Mouse (Mus musculus) cerebellum, adult (tissue): ENCODE measurements at regions not wholly inside any gene's neighbourhood (a gene's known extent, or its start where the extent isn't known, plus 50 kb on each side); places are given as distances from the start of the nearest gene placed in this dataset.

Experiments
- ATAC-seq: cut with Nextera tagmentation; 2 replicates; pipeline ENCODE4 v1.9.2; 2017; ENCODE audit warnings: mild to moderate bottlenecking, moderate library complexity, mixed read lengths; ENCODE audit not compliant: insufficient number of reproducible peaks, low FRiP score, low TSS enrichment

- ATAC-seq = peak; percentile 62
Measured at GRCm38 (mm10) chr14:105720816-105721510, 175.7 kb downstream of the Spry2 start.

GRCm38 (mm10) chr14:105718676-105719441, 177.8 kb downstream of the Spry2 start:
- peak; percentile 74 for ATAC-seq

- no peak for ATAC-seq
Measured at GRCm38 (mm10) chr14:105717821-105718220, 178.8 kb downstream of the Spry2 start.

- ATAC-seq = peak; percentile 46; the same call in 1 of the 2 replicates
Measured at GRCm38 (mm10) chr14:105708691-105709090, 187.9 kb downstream of the Spry2 start.

- no peak for ATAC-seq
Measured at GRCm38 (mm10) chr14:105706756-105707155, 189.9 kb downstream of the Spry2 start.

- no peak for ATAC-seq
Measured at GRCm38 (mm10) chr14:105698616-105699015, 198.0 kb downstream of the Spry2 start.

- 0 out of 2 replicates have a peak, but pooled peaks have one; percentile 1 for ATAC-seq
Measured at GRCm38 (mm10) chr14:105698086-105698485, 198.5 kb downstream of the Spry2 start.

- peak; percentile 92 for ATAC-seq
Measured at GRCm38 (mm10) chr14:105697398-105697797, 199.2 kb downstream of the Spry2 start.

- no peak for ATAC-seq
Measured at GRCm38 (mm10) chr14:105694969-105695368, 201.7 kb downstream of the Spry2 start.

GRCm38 (mm10) chr14:105693713-105694112, 202.9 kb downstream of the Spry2 start:
- ATAC-seq = no peak

GRCm38 (mm10) chr14:105684826-105685465, 211.7 kb downstream of the Spry2 start:
- ATAC-seq = no peak

- no peak for ATAC-seq
Measured at GRCm38 (mm10) chr14:105684329-105684728, 212.3 kb downstream of the Spry2 start.

GRCm38 (mm10) chr14:105676646-105676930, 220.0 kb downstream of the Spry2 start:
- ATAC-seq = no peak

- ATAC-seq = 0 out of 2 replicates have a peak, but pooled peaks have one; percentile 33
Measured at GRCm38 (mm10) chr14:105675801-105676645, 220.6 kb downstream of the Spry2 start.

- no peak for ATAC-seq
Measured at GRCm38 (mm10) chr14:105675006-105675405, 221.6 kb downstream of the Spry2 start.

GRCm38 (mm10) chr14:105668969-105669368, 227.7 kb downstream of the Spry2 start:
- ATAC-seq = peak; percentile 97

GRCm38 (mm10) chr14:105664671-105665198, 231.9 kb downstream of the Spry2 start:
- no peak for ATAC-seq

GRCm38 (mm10) chr14:105663472-105663871, 233.1 kb downstream of the Spry2 start:
- no peak for ATAC-seq

- no peak for ATAC-seq
Measured at GRCm38 (mm10) chr14:105662839-105663238, 233.8 kb downstream of the Spry2 start.

GRCm38 (mm10) chr14:105658316-105658715, 238.3 kb downstream of the Spry2 start:
- ATAC-seq = no peak
